Mouse (Mus musculus): ENCODE results near the gene Anp32e.

- TF ChIP-seq EP300 (IDR thresholded peaks at IDR 0.05), result no peak
- peak; percentile 77 for TF ChIP-seq CTCF (IDR thresholded peaks at IDR 0.05)
These were observed 30.0 kb downstream of the Anp32e start for GRCm38 (mm10) chr3:95959082-95959481.

All from lung, postnatal 0 days (tissue).